Mouse (Mus musculus): ENCODE results near the gene Farsb. TPM values are rescaled to one million over a fixed set of nuclear protein-coding genes. Genes with fewer than 3 reads are reported as not detected.
"Not testable (repeated sequence)": the region's sequence is repeated elsewhere in the genome, so short reads cannot be mapped to it uniquely, and the experiment has no call there.

The Farsb gene
- polyA plus RNA-seq, 1 experiment from 2014 or later, result 154 TPM

- 74% methylated on average over 8 of the region's 8 CpGs for WGBS
- ATAC-seq (replicated peaks), result no peak
- Histone ChIP-seq H3K9ac (no peak overlapping the region), H3K27ac (no peak overlapping the region), H3K4me3 (no peak overlapping the region), H3K27me3 (replicated peaks) (no peaks in the 10 kb centered on the region), H3K4me1 (peaks cover 5% of the 10 kb centered on the region), H3K4me2 (no peak overlapping the region), H3K36me3 (replicated peaks) (no peaks in the 10 kb centered on the region), H3K9me3 (no peaks in the 10 kb centered on the region)
Measured at GRCm38 (mm10) chr1:78512756-78513155, 24.1 kb upstream of the Farsb start.

- Histone ChIP-seq H3K9ac (peak within 1 kb of the TSS; percentile 30), H3K27ac (no peak within 1 kb of the TSS), H3K9me3 (no peaks in the 10 kb centered on the region), H3K27me3 (replicated peaks) (no peaks in the 10 kb centered on the region), H3K4me1 (peaks cover 5% of the 10 kb centered on the region), H3K4me2 (peak within 1 kb of the TSS; percentile 59), H3K4me3 (peak within 1 kb of the TSS; percentile 37), H3K36me3 (replicated peaks) (no peaks in the 10 kb centered on the region)
- peak; percentile 76; the same call in 1 of the 2 replicates for ATAC-seq (replicated peaks)
- 3% methylated on average over 25 of the region's 25 CpGs for WGBS
Measured at GRCm38 (mm10) chr1:78511621-78512160, 23.0 kb upstream of the Farsb start, which contains the start of gene BC035947. Gene BC035947, minus strand, starts transcription at chr1:78512158.

DNA sequence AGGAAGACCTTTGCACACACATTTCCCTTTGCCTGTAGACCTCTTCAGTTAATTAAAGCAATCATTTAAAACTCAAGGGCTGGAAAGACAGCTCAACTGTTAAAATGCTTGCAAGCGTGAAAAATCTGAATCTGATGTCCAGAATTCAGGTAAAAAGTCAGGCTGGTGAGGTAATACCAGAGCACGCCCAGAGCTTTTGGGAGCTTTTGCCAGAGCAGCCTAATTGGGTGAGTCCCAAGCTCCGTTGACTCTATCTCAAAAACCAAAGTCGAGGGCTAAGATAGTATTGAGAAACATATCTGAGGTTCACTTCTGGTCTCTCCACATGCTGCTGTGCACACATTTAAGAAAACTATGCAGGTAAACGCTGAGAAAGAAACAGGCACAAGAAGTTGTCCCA lies 22.2 kb upstream of the Farsb start, which contains the start of gene Mogat1:
Gene Mogat1, plus strand, starts transcription at position 130 of the 400 bp plus-strand sequence.
- H3K27ac ChIP-seq, result no peak within 1 kb of the TSS
- H3K9ac ChIP-seq, result peak within 1 kb of the TSS; percentile 30
- no peaks in the 10 kb centered on the region for H3K9me3 ChIP-seq
- no peaks in the 10 kb centered on the region for H3K27me3 ChIP-seq (replicated peaks)
- peak within 1 kb of the TSS; percentile 59 for H3K4me2 ChIP-seq
- 72% methylated on average over 5 of the region's 5 CpGs for WGBS
- H3K4me1 ChIP-seq, result peaks cover 5% of the 10 kb centered on the region
- H3K36me3 ChIP-seq (replicated peaks), result no peaks in the 10 kb centered on the region
- peak within 1 kb of the TSS; percentile 37 for H3K4me3 ChIP-seq
- no peak for ATAC-seq (replicated peaks)

DNA sequence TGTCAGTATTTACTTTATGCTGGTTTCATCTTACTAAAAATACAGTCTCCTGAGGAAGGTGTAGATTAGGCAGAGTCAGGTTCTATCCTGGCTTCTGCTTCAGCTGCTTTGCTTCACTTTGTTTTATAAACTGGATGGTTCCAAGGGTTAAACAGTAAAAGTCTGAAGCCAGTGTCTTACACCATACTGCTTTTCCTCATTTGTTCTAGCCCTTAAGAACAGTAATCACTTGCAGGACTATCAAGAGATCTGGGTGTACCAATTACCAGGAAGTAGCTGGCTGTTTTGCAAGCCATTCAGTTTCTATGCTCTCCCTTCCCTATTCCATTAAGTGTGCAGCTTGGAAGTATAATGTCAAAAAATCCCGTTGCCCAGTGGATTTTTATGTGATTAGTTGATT lies 18.4 kb upstream of the Farsb start:
- Histone ChIP-seq H3K4me1 (peaks cover 5% of the 10 kb centered on the region), H3K27ac (no peak overlapping the region), H3K27me3 (replicated peaks) (no peaks in the 10 kb centered on the region), H3K36me3 (replicated peaks) (no peaks in the 10 kb centered on the region), H3K9ac (no peak overlapping the region), H3K4me3 (no peak overlapping the region), H3K4me2 (no peak overlapping the region), H3K9me3 (no peaks in the 10 kb centered on the region)
- 58% methylated on average over 1 of the region's 1 CpGs for WGBS
- no peak for ATAC-seq (replicated peaks)

DNA sequence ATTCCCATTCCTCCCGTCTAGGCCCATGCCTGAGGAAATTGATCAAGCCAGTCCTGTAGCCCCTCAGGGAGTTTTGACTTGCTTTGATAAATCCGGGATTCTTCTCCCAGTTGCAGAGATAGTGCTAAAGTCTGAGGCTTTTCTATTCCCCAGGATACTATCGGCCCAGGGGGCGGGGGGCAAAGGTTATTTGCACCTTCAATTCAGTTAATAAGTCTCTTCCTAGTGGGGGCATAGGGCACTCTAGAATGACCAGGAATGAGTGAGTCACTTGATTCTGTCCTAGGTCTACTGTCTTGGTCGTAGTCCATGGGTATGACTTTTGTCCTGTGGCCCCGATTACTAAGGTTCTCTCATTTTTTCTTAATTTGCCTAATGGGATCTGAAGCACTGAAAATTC lies 13.8 kb upstream of the Farsb start:
- 87% methylated on average over 6 of the region's 6 CpGs for WGBS
- no peaks in the 10 kb centered on the region for H3K36me3 ChIP-seq (replicated peaks)
- no peak overlapping the region for H3K4me2 ChIP-seq
- ATAC-seq (replicated peaks), result no peak
- no peak overlapping the region for H3K9ac ChIP-seq
- H3K4me3 ChIP-seq, result no peak overlapping the region
- no peaks in the 10 kb centered on the region for H3K27me3 ChIP-seq (replicated peaks)
- no peaks in the 10 kb centered on the region for H3K4me1 ChIP-seq
- H3K27ac ChIP-seq, result no peak overlapping the region
- no peaks in the 10 kb centered on the region for H3K9me3 ChIP-seq

GRCm38 (mm10) chr1:78501856-78502255 lies 13.2 kb upstream of the Farsb start:
- not testable (repeated sequence) for H3K4me3 ChIP-seq; ATAC-seq (replicated peaks); H3K9ac ChIP-seq; H3K27ac ChIP-seq; H3K4me2 ChIP-seq; H3K27me3 ChIP-seq (replicated peaks); H3K9me3 ChIP-seq; H3K36me3 ChIP-seq (replicated peaks); H3K4me1 ChIP-seq
- 92% methylated on average over 12 of the region's 12 CpGs for WGBS

GRCm38 (mm10) chr1:78501036-78501435 lies 12.3 kb upstream of the Farsb start:
- H3K27ac ChIP-seq, result no peak overlapping the region
- ATAC-seq (replicated peaks), result no peak
- H3K4me2 ChIP-seq, result no peak overlapping the region
- no peak overlapping the region for H3K9ac ChIP-seq
- H3K27me3 ChIP-seq (replicated peaks), result no peaks in the 10 kb centered on the region
- H3K4me1 ChIP-seq, result no peaks in the 10 kb centered on the region
- H3K4me3 ChIP-seq, result no peak overlapping the region
- 95% methylated on average over 16 of the region's 16 CpGs for WGBS
- no peaks in the 10 kb centered on the region for H3K36me3 ChIP-seq (replicated peaks)
- H3K9me3 ChIP-seq, result no peaks in the 10 kb centered on the region

DNA sequence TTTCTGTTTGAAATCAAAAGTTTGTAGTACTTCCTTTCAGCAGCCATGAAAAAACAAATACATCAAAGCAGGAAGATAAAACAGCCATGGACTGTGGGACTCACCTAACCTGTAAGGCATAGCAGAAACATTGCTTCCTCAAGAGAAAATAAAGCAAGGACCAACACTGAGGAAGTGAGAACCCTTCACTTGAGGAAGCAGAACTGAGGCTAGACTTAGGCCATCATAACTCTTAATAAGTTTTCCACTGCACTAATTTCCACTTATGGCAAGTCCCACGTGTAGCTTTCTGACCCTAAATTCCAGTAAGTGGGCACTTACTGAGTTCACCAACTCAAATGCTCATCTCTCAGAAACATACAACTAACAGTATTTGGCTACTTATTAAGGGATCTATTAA lies 1.4 kb upstream of the Farsb start:
- Histone ChIP-seq H3K9me3 (no peaks in the 10 kb centered on the region), H3K4me3 (no peak overlapping the region), H3K27me3 (replicated peaks) (no peaks in the 10 kb centered on the region), H3K36me3 (replicated peaks) (no peaks in the 10 kb centered on the region), H3K4me1 (peaks cover 24% of the 10 kb centered on the region), H3K9ac (no peak overlapping the region), H3K4me2 (no peak overlapping the region), H3K27ac (no peak overlapping the region)
- ATAC-seq (replicated peaks), result no peak
- 71% methylated on average over 1 of the region's 1 CpGs for WGBS

- H3K9me3 ChIP-seq, result no peaks in the 10 kb centered on the region
- no peaks in the 10 kb centered on the region for H3K36me3 ChIP-seq (replicated peaks)
- peak overlapping the region; percentile 79 for H3K9ac ChIP-seq
- H3K27ac ChIP-seq, result peak overlapping the region; percentile 81
- no peaks in the 10 kb centered on the region for H3K27me3 ChIP-seq (replicated peaks)
- ATAC-seq (replicated peaks), result no peak; the same call in 1 of the 2 replicates
- WGBS, result under 1% methylated on average over 28 of the region's 28 CpGs
- peak overlapping the region; percentile 92 for H3K4me2 ChIP-seq
- H3K4me3 ChIP-seq, result peak overlapping the region; percentile 82
- peaks cover 24% of the 10 kb centered on the region for H3K4me1 ChIP-seq
Measured at GRCm38 (mm10) chr1:78488427-78488751, 308 bp downstream of the Farsb start.

DNA sequence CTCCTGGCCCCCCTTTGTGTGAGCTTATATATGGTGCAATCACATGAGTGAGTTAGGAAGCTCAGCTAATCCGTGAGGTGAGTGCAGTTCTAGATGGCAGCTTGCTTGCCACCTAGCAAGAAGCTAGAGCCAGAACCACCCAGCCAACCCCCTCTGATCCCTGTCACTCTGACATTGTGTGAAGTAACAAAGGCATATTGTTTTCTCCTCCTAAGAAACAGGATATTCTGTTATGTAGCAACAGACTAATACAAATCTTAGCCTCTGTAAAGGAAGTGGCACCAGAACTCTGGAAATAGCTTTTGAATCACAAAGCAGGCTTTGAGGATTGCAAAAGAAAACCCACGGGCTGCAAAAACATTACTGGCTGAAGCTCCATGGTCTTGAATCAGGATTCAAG lies 4.3 kb downstream of the Farsb start:
- Histone ChIP-seq H3K27ac (no peak overlapping the region), H3K36me3 (replicated peaks) (no peaks in the 10 kb centered on the region; the same call in 1 of the 2 replicates), H3K27me3 (replicated peaks) (no peaks in the 10 kb centered on the region), H3K4me3 (no peak overlapping the region), H3K9ac (no peak overlapping the region), H3K4me1 (peaks cover 18% of the 10 kb centered on the region), H3K9me3 (no peaks in the 10 kb centered on the region), H3K4me2 (no peak overlapping the region)
- ATAC-seq (replicated peaks), result no peak
- 30% methylated on average over 2 of the region's 2 CpGs for WGBS

- Histone ChIP-seq H3K27me3 (replicated peaks) (no peaks in the 10 kb centered on the region), H3K27ac (no peak overlapping the region), H3K9me3 (no peaks in the 10 kb centered on the region), H3K4me3 (no peak overlapping the region), H3K4me2 (no peak overlapping the region), H3K4me1 (peaks cover 17% of the 10 kb centered on the region), H3K36me3 (replicated peaks) (no peaks in the 10 kb centered on the region; the same call in 1 of the 2 replicates), H3K9ac (no peak overlapping the region)
- ATAC-seq (replicated peaks), result no peak
- WGBS, result 90% methylated on average over 3 of the region's 3 CpGs
Measured at GRCm38 (mm10) chr1:78483430-78483829, 5.3 kb downstream of the Farsb start.

GRCm38 (mm10) chr1:78472441-78472840 lies 16.3 kb downstream of the Farsb start:
- Histone ChIP-seq H3K4me1 (no peaks in the 10 kb centered on the region), H3K9me3 (no peaks in the 10 kb centered on the region), H3K27me3 (replicated peaks) (no peaks in the 10 kb centered on the region), H3K36me3 (replicated peaks) (peaks cover 23% of the 10 kb centered on the region; the same call in 1 of the 2 replicates), H3K4me3 (no peak overlapping the region), H3K9ac (no peak overlapping the region), H3K27ac (no peak overlapping the region), H3K4me2 (no peak overlapping the region)
- WGBS, result 95% methylated on average over 5 of the region's 5 CpGs
- ATAC-seq (replicated peaks), result no peak

GRCm38 (mm10) chr1:78454659-78455058 lies 34.0 kb downstream of the Farsb start:
- H3K27me3 ChIP-seq (replicated peaks), result no peaks in the 10 kb centered on the region
- no peak for ATAC-seq (replicated peaks)
- no peak overlapping the region for H3K4me3 ChIP-seq
- H3K36me3 ChIP-seq (replicated peaks), result peaks cover 18% of the 10 kb centered on the region; the same call in 1 of the 2 replicates
- 32% methylated on average over 7 of the region's 7 CpGs for WGBS
- no peaks in the 10 kb centered on the region for H3K9me3 ChIP-seq
- H3K4me1 ChIP-seq, result no peaks in the 10 kb centered on the region
- no peak overlapping the region for H3K4me2 ChIP-seq
- H3K9ac ChIP-seq, result no peak overlapping the region
- no peak overlapping the region for H3K27ac ChIP-seq
